Mouse (Mus musculus) granulocyte monocyte progenitor cell, adult 5-6 weeks (primary cell): Measurements from ENCODE around the gene Serpinb8. TPM values are rescaled to one million over a fixed set of nuclear protein-coding genes. Genes with fewer than 3 reads are reported as not detected.
A peak's percentile ranks its signal among the peaks of the same experiment; 100 is the strongest.

Experiments
- ATAC-seq: replicated peaks from 2 replicates; pipeline ENCODE4 v1.8.0; 2016; ENCODE audit warnings: mild to moderate bottlenecking, moderate TSS enrichment, inconsistent platforms; ENCODE audit not compliant: poor library complexity, severe bottlenecking
- total RNA-seq, 2 experiments: library from RNA; stranded (forward) in 1 of 2; stranded (reverse) in 1 of 2; fragments of 200-712, 200-1000 nt in 1 of 2; fragments of >200 nt in 1 of 2; fragmentation: Nextera tagmentation in 1 of 2; gene quantifications; 2 replicates each; pipeline ENCODE4 v1.2.3; 2014 to 2017

Serpinb8 gene
- total RNA-seq (2014; fragmentation: Nextera tagmentation) (0.68 and 0.82 TPM in 2 replicates), total RNA-seq (2017) (0.52 TPM in 1 of 2 replicates, not detected in the other)

GRCm38 (mm10) chr1:107589691-107590470 lies at the start of gene Serpinb8:
Gene Serpinb8 (plus strand): TSS chr1:107590006.
- ATAC-seq = peak; percentile 96

- peak; percentile 61 for ATAC-seq
Observed at GRCm38 (mm10) chr1:107559494-107559893, 30.3 kb upstream of the Serpinb8 start.

- peak; percentile 68 for ATAC-seq
Observed at GRCm38 (mm10) chr1:107562110-107562509, 27.7 kb upstream of the Serpinb8 start.

GRCm38 (mm10) chr1:107565644-107566043 lies 24.2 kb upstream of the Serpinb8 start:
- ATAC-seq = peak; percentile 54; the same call in 1 of the 2 replicates

- no peak for ATAC-seq
Observed at GRCm38 (mm10) chr1:107576094-107576493, 13.7 kb upstream of the Serpinb8 start.

GRCm38 (mm10) chr1:107577514-107577913 lies 12.3 kb upstream of the Serpinb8 start:
- no peak for ATAC-seq

GRCm38 (mm10) chr1:107581220-107581619 lies 8.6 kb upstream of the Serpinb8 start:
- no peak for ATAC-seq

- ATAC-seq = peak; percentile 77
Observed at GRCm38 (mm10) chr1:107582900-107583299, 6.9 kb upstream of the Serpinb8 start.

- peak; percentile 86 for ATAC-seq
Observed at GRCm38 (mm10) chr1:107583958-107584376, 5.8 kb upstream of the Serpinb8 start.

- no peak for ATAC-seq
Observed at GRCm38 (mm10) chr1:107584932-107585331, 4.9 kb upstream of the Serpinb8 start.

- no peak for ATAC-seq
Observed at GRCm38 (mm10) chr1:107586196-107586595, 3.6 kb upstream of the Serpinb8 start.

- ATAC-seq = no peak
Observed at GRCm38 (mm10) chr1:107588206-107588605, 1.6 kb upstream of the Serpinb8 start.

- no peak for ATAC-seq
Observed at GRCm38 (mm10) chr1:107588642-107589041, 1.2 kb upstream of the Serpinb8 start.

- no peak for ATAC-seq
Observed at GRCm38 (mm10) chr1:107592644-107593043, 2.8 kb downstream of the Serpinb8 start.

GRCm38 (mm10) chr1:107593469-107593868 lies 3.7 kb downstream of the Serpinb8 start:
- ATAC-seq = no peak

GRCm38 (mm10) chr1:107596874-107597273 lies 7.1 kb downstream of the Serpinb8 start:
- no peak for ATAC-seq

GRCm38 (mm10) chr1:107598476-107598875 lies 8.7 kb downstream of the Serpinb8 start:
- peak; percentile 65 for ATAC-seq

GRCm38 (mm10) chr1:107608942-107609341 lies 19.1 kb downstream of the Serpinb8 start:
- no peak for ATAC-seq

GRCm38 (mm10) chr1:107614087-107614486 lies 24.3 kb downstream of the Serpinb8 start:
- ATAC-seq = no peak

GRCm38 (mm10) chr1:107622017-107622416 lies 32.2 kb downstream of the Serpinb8 start:
- ATAC-seq = no peak

GRCm38 (mm10) chr1:107635936-107636335 lies 46.1 kb downstream of the Serpinb8 start:
- no peak for ATAC-seq

- ATAC-seq = no peak
Observed at GRCm38 (mm10) chr1:107638056-107638455, 48.2 kb downstream of the Serpinb8 start.
